Mouse (Mus musculus) stomach, embryonic 14.5 days (tissue): ENCODE measurements around the gene P2ry6. TPM values are rescaled to one million over a fixed set of nuclear protein-coding genes. Genes with fewer than 3 reads are reported as not detected.

Experiments used
- ATAC-seq: fragments of 200-750 bp; cut with Nextera tagmentation; 2 replicates; pipeline ENCODE4 v1.8.0; 2017; ENCODE audit warnings: low read depth, moderate TSS enrichment; ENCODE audit not compliant: insufficient number of reproducible peaks, insufficient read depth, low FRiP score
- H3K27ac ChIP-seq: fragments of 300-500 bp; sonication (generic); 2 replicates; pipeline ENCODE4 v1.5.1; 2014; ENCODE audit warnings: mild to moderate bottlenecking, low read length, moderate library complexity, mixed read lengths
- H3K27me3 ChIP-seq: fragments of 300-500 bp; sonication (generic); 2 replicates; pipeline ENCODE4 v1.6.1; 2014; ENCODE audit warnings: low read length, control low read depth, mixed read lengths; ENCODE audit not compliant: control insufficient read depth, insufficient read depth
- H3K36me3 ChIP-seq: fragments of 300-500 bp; sonication (generic); 2 replicates; pipeline ENCODE4 v1.6.1; 2014; ENCODE audit warnings: mild to moderate bottlenecking, control low read depth, low read length, moderate library complexity, mixed read lengths; ENCODE audit not compliant: control insufficient read depth, insufficient read depth
- H3K4me1 ChIP-seq: fragments of 300-500 bp; sonication (generic); 2 replicates; pipeline ENCODE4 v1.6.1; 2014; ENCODE audit warnings: low read length, control low read depth, mixed read lengths; ENCODE audit not compliant: control insufficient read depth, insufficient read depth
- H3K4me2 ChIP-seq: fragments of 300-500 bp; sonication (generic); replicated peaks from 2 replicates; pipeline ENCODE4 v1.6.1; 2014; ENCODE audit warnings: low read depth, low read length, control low read depth
- H3K4me3 ChIP-seq: fragments of 300-500 bp; sonication (generic); 2 replicates; pipeline ENCODE4 v1.5.1; 2014; ENCODE audit warnings: low read depth, low read length, control low read depth
- H3K9ac ChIP-seq: fragments of 300-500 bp; sonication (generic); replicated peaks from 2 replicates; pipeline ENCODE4 v1.6.1; 2014; ENCODE audit warnings: low read depth, mild to moderate bottlenecking, control low read depth, low read length, moderate library complexity, mixed read lengths
- H3K9me3 ChIP-seq: fragments of 300-500 bp; sonication (generic); 2 replicates; pipeline ENCODE4 v1.6.1; 2016; ENCODE audit warnings: low read depth, low read length, control low read depth; ENCODE audit not compliant: control insufficient read depth
- WGBS: fragments of 180-500 bp; shearing (Covaris S2); extraction: QIAGEN DNeasy Blood & Tissue Kit; methylation state at CpG from one replicate; pipeline ENCODE4 v1.1.7; 2014; 5-methylcytosine and 5-hydroxymethylcytosine counted together
- polyA plus RNA-seq: library from polyadenylated mRNA; unstranded; fragments of >200 nt; fragmentation: Nextera tagmentation; extraction: Ambion mirVana; gene quantifications from 2 replicates; pipeline ENCODE4 v1.2.1, GENCODE M21; 2014

P2ry6 gene
- polyA plus RNA-seq, 1 experiment from 2014 or later = 7.3 TPM

DNA sequence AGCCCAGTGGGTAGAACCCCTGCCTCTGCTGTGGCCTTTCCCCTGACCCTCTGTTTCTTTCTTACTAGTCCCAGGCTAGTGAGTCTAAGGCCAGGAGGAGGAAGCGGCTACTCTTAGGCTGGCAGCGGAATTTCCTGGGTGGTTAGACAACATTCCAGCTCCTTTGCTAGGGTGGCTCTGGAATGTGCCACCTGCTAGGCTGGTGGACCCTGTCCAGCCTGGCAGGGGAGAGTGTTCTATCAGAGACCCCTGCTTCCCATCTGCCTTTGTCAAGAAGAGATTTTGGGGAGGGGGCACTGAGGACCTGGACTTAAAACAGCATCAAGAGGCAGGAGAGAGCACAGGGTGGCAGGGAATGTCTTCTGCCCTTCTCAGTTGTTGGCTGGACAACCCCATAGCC lies 31.8 kb upstream of the P2ry6 start:
- Histone ChIP-seq H3K9ac (0 out of 2 replicates have a peak overlapping the region, but pooled peaks have one; percentile 1), H3K27me3 (peaks cover 4% of the 10 kb centered on the region; the same call in 1 of the 2 replicates), H3K36me3 (no peaks in the 10 kb centered on the region), H3K4me2 (no peak overlapping the region), H3K4me1 (peaks cover 12% of the 10 kb centered on the region; the same call in 1 of the 2 replicates), H3K9me3 (no peaks in the 10 kb centered on the region), H3K27ac (no peak overlapping the region), H3K4me3 (no peak overlapping the region)
- 74% methylated on average over 2 of the region's 2 CpGs for WGBS
- ATAC-seq = no peak

DNA sequence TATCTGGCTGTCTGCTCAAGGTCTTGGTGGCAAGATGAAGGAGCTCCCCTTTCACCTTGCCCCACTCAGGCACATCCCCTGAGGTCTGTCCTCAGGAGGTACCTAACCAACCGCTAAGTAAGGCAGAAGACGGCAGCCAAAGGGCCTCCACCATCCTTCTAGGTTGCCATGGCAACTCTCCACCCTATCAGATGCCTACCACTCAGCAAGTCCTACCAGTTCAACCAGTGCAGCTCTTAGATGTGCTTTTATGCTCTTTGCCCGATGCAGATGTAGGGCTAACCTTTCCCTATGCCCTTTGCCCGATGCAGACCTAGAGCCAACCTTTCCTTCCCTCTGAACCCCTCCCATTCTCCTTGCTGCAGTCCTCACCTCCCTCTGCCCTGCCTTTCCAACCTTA lies 30.7 kb upstream of the P2ry6 start:
- Histone ChIP-seq H3K4me2 (no peak overlapping the region), H3K9me3 (no peaks in the 10 kb centered on the region), H3K27ac (no peak overlapping the region), H3K27me3 (peaks cover 4% of the 10 kb centered on the region; the same call in 1 of the 2 replicates), H3K9ac (no peak overlapping the region), H3K4me3 (no peak overlapping the region), H3K36me3 (no peaks in the 10 kb centered on the region), H3K4me1 (peaks cover 10% of the 10 kb centered on the region; the same call in 1 of the 2 replicates)
- 55% methylated on average over 4 of the region's 4 CpGs for WGBS
- no peak for ATAC-seq

- peak; percentile 50; the same call in 1 of the 2 replicates for ATAC-seq
- Histone ChIP-seq H3K27me3 (no peaks in the 10 kb centered on the region), H3K4me1 (peaks cover 10% of the 10 kb centered on the region; the same call in 1 of the 2 replicates), H3K4me3 (no peak overlapping the region), H3K9ac (no peak overlapping the region), H3K36me3 (no peaks in the 10 kb centered on the region), H3K9me3 (no peaks in the 10 kb centered on the region), H3K27ac (no peak overlapping the region), H3K4me2 (no peak overlapping the region)
- WGBS = 61% methylated on average over 11 of the region's 11 CpGs
These were observed 29.2 kb upstream of the P2ry6 start for GRCm38 (mm10) chr7:101003442-101004326.

- WGBS = 70% methylated on average over 6 of the region's 6 CpGs
- Histone ChIP-seq H3K4me1 (peaks cover 10% of the 10 kb centered on the region; the same call in 1 of the 2 replicates), H3K36me3 (no peaks in the 10 kb centered on the region), H3K4me3 (no peak overlapping the region), H3K27ac (no peak overlapping the region), H3K9ac (no peak overlapping the region), H3K9me3 (no peaks in the 10 kb centered on the region), H3K27me3 (no peaks in the 10 kb centered on the region), H3K4me2 (no peak overlapping the region)
- ATAC-seq = no peak
These were observed 27.8 kb upstream of the P2ry6 start for GRCm38 (mm10) chr7:101002274-101002673.

DNA sequence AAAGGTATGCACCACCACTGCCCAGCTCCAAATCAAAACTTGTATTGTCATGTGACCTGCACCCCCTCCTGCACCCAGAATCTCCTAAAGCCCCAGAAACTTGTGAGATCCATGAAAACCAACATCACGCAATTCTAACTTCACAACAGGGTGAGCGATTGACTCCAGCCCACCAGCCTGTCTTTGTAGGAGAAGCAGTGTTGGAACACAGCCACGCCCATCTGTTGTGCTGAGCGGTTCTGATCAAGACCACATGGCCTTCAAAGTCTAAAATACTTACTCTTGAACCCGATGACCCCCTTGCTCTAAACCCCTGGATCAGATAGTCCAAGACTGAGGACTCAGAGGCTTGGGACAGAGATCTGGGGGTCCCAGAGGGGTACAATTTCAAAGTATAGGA lies 25.2 kb upstream of the P2ry6 start:
- H3K9ac ChIP-seq = no peak overlapping the region
- no peaks in the 10 kb centered on the region for H3K27me3 ChIP-seq
- peaks cover 10% of the 10 kb centered on the region; the same call in 1 of the 2 replicates for H3K4me1 ChIP-seq
- H3K4me2 ChIP-seq = no peak overlapping the region
- 79% methylated on average over 5 of the region's 5 CpGs for WGBS
- H3K9me3 ChIP-seq = no peaks in the 10 kb centered on the region
- no peak overlapping the region for H3K4me3 ChIP-seq
- H3K36me3 ChIP-seq = no peaks in the 10 kb centered on the region
- H3K27ac ChIP-seq = no peak overlapping the region
- no peak for ATAC-seq

DNA sequence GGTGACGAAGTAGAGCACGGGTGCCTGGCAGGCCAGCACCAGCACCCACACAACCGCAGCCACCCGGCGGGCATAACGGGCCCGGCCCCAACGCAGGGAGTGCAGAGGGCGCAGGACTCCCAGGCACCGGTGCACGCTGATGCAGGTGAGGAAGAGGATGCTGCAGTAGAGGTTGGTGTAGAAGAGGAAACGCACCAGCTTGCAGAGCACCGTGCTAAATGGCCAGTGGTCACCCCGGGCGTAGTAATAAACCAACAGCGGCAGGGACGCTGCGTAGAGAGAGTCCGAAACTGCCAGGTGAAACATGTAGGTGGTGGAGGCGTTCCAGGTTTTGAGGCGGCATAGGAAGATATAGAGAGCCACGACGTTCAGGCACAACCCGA lies 24.1 kb upstream of the P2ry6 start:
- WGBS = 85% methylated on average over 24 of the region's 24 CpGs
- no peak overlapping the region for H3K9ac ChIP-seq

GRCm38 (mm10) chr7:100997951-100998577 lies 23.6 kb upstream of the P2ry6 start:
- Histone ChIP-seq H3K36me3 (no peaks in the 10 kb centered on the region), H3K4me3 (no peak overlapping the region), H3K9me3 (no peaks in the 10 kb centered on the region), H3K4me2 (no peak overlapping the region), H3K27me3 (no peaks in the 10 kb centered on the region), H3K27ac (no peak overlapping the region), H3K4me1 (peaks cover 2% of the 10 kb centered on the region; the same call in 1 of the 2 replicates), H3K9ac (no peak overlapping the region)
- 80% methylated on average over 31 of the region's 31 CpGs for WGBS
- no peak for ATAC-seq

More for the DNA sequence above, 24.1 kb upstream of the P2ry6 start:
- Histone ChIP-seq H3K4me2 (no peak overlapping the region), H3K9me3 (no peaks in the 10 kb centered on the region), H3K36me3 (no peaks in the 10 kb centered on the region), H3K27ac (no peak overlapping the region), H3K4me3 (no peak overlapping the region), H3K4me1 (peaks cover 6% of the 10 kb centered on the region; the same call in 1 of the 2 replicates), H3K27me3 (no peaks in the 10 kb centered on the region)
- ATAC-seq = no peak

- Histone ChIP-seq H3K36me3 (no peaks in the 10 kb centered on the region), H3K9ac (no peak overlapping the region), H3K27me3 (no peaks in the 10 kb centered on the region), H3K9me3 (no peaks in the 10 kb centered on the region), H3K27ac (no peak overlapping the region), H3K4me1 (no peaks in the 10 kb centered on the region), H3K4me2 (no peak overlapping the region), H3K4me3 (no peak overlapping the region)
- ATAC-seq = no peak
- WGBS = 74% methylated on average over 1 of the region's 1 CpGs
These were observed 22.8 kb upstream of the P2ry6 start for GRCm38 (mm10) chr7:100997215-100997614.
